Mouse (Mus musculus): ENCODE measurements around the gene Elobl.

Gene Elobl

GRCm38 (mm10) chr11:88933030-88933429 is 33.7 kb downstream of the Elobl start:
- no peak for DNase-seq

- no peak for DNase-seq
These were observed 34.8 kb downstream of the Elobl start for GRCm38 (mm10) chr11:88931692-88932530.

- DNase-seq: no peak
These were observed 40.2 kb downstream of the Elobl start for GRCm38 (mm10) chr11:88926566-88926965.
